Mouse (Mus musculus) thymus, adult 2 months (tissue): ENCODE results near the gene Arhgap27. TPM values are rescaled to one million over a fixed set of nuclear protein-coding genes. Genes with fewer than 3 reads are reported as not detected.

Source experiments
- DNase-seq: peaks from one replicate; pipeline ENCODE4 v3.0.0; 2021
- H3K27ac ChIP-seq: fragments of 200-500 bp; 2 replicates; pipeline ENCODE4 v1.5.1; 2012; ENCODE audit warnings: low read length, control low read depth; ENCODE audit not compliant: control insufficient read depth, insufficient read depth
- H3K27me3 ChIP-seq: fragments of 200-500 bp; 2 replicates; pipeline ENCODE4 v1.6.1; 2012; ENCODE audit warnings: mild to moderate bottlenecking, low read length, moderate library complexity, mixed read lengths; ENCODE audit not compliant: control insufficient read depth, insufficient read depth
- H3K36me3 ChIP-seq: fragments of 200-500 bp; 2 replicates; pipeline ENCODE4 v1.6.1; 2012; ENCODE audit warnings: mild to moderate bottlenecking, low read length, moderate library complexity; ENCODE audit not compliant: control insufficient read depth, insufficient read depth
- H3K4me1 ChIP-seq: fragments of 200-500 bp; replicated peaks from 2 replicates; pipeline ENCODE4 v1.6.1; 2012; ENCODE audit warnings: low read length; ENCODE audit not compliant: control insufficient read depth, insufficient read depth
- H3K4me3 ChIP-seq: fragments of 200-500 bp; 2 replicates; pipeline ENCODE4 v1.5.1; 2012; ENCODE audit warnings: mild to moderate bottlenecking, low read length, control low read depth, moderate library complexity; ENCODE audit not compliant: control insufficient read depth, insufficient read depth
- CTCF ChIP-seq: fragments of 200-500 bp; IDR thresholded peaks from 2 replicates; pipeline ENCODE4 v1.5.1; 2012; ENCODE audit warnings: mild to moderate bottlenecking, control low read depth, low read length, moderate library complexity, borderline replicate concordance; ENCODE audit not compliant: control insufficient read depth, poor library complexity, insufficient read depth; ENCODE audit errors: extremely low read depth
- POLR2A ChIP-seq: fragments of 200-500 bp; IDR thresholded peaks from 2 replicates; pipeline ENCODE4 v1.6.1; 2012; ENCODE audit warnings: mild to moderate bottlenecking, low read length, control low read depth, moderate library complexity; ENCODE audit not compliant: control insufficient read depth, poor library complexity, insufficient read depth; ENCODE audit errors: extremely low read depth
- WGBS: fragments of 180-500 bp; shearing (Covaris S2); methylation state at CpG from one replicate; pipeline ENCODE4 v1.1.7; 2018; 5-methylcytosine and 5-hydroxymethylcytosine counted together
- polyA plus RNA-seq: library from polyadenylated mRNA; depleted of rRNA; stranded (reverse); fragments of >200 nt; gene quantifications from 2 replicates; pipeline ENCODE4 v1.2.3, GENCODE M21; 2012

Gene Arhgap27
- polyA plus RNA-seq, 1 experiment, result 124 TPM

GRCm38 (mm10) chr11:103355251-103355650 lies 8.2 kb downstream of the Arhgap27 start:
- 92% methylated on average over 11 of the region's 11 CpGs for WGBS
- Histone ChIP-seq H3K4me1 (peaks cover 7% of the 10 kb centered on the region; the same call in 1 of the 2 replicates), H3K4me3 (no peak overlapping the region), H3K27ac (no peak overlapping the region), H3K36me3 (no peaks in the 10 kb centered on the region), H3K27me3 (no peaks in the 10 kb centered on the region)
- no peak for DNase-seq
- TF ChIP-seq POLR2A (no peak), CTCF (no peak)

DNA sequence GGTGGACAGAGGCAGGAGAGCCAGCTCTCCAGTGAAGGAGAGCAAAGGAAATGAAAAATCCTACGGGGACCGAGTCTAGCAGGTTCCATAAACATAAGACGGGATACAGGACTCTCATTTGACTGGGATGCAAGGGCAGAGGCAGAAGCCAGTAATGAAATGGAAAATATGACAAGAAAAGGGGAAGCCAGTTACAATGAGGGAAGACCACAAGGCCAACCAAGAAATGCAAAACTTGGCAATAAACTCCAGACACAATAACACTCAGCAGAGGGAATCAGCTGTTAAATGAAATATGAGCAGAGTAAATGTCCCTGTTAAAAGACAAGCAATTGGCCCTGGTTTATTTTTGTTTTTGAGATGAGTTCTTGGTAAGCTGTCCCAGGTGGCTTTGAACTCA lies 9.5 kb downstream of the Arhgap27 start:
- no peak for TF ChIP-seq POLR2A
- no peak for TF ChIP-seq CTCF
- no peak for DNase-seq
- Histone ChIP-seq H3K36me3 (no peaks in the 10 kb centered on the region), H3K27me3 (no peaks in the 10 kb centered on the region), H3K27ac (no peak overlapping the region), H3K4me1 (no peaks in the 10 kb centered on the region; the same call in 1 of the 2 replicates), H3K4me3 (no peak overlapping the region)
- 75% methylated on average over 3 of the region's 3 CpGs for WGBS

- Histone ChIP-seq H3K27me3 (no peaks in the 10 kb centered on the region), H3K4me3 (no peak overlapping the region), H3K4me1 (no peaks in the 10 kb centered on the region; the same call in 1 of the 2 replicates), H3K27ac (no peak overlapping the region), H3K36me3 (no peaks in the 10 kb centered on the region)
- DNase-seq, result no peak
- WGBS, result 96% methylated on average over 5 of the region's 5 CpGs
- TF ChIP-seq POLR2A (no peak), CTCF (no peak)
Observed at GRCm38 (mm10) chr11:103352239-103352814, 11.2 kb downstream of the Arhgap27 start.

DNA sequence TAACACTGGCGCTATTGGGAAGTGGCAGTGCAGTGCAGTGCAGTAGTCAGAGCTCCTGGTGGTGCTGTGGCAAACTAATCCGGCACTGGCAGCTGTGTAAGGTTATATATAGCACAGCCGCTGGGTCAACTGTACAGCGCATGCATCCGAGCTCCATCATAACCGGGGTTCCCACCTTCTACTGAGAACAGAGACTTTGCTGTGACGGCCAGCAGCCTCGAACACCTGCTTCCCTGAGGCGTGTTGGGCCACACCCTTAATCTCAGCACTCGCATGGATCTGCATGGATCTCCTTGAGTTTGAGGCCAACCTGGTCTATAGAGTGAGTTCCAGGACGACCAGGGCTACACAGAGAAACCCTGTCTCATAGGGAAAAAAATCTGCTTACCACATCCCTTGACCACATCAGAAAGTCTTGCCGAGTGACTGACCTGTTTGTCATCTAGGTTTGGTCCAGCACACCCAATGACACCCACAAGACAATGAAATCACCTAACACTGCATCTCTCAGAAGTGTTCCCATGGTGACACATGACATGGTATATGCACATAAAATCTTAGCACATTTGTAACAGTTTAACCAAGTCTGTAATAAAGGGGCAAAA lies 12.7 kb downstream of the Arhgap27 start:
- H3K4me1 ChIP-seq, result peaks cover 9% of the 10 kb centered on the region
- 74% methylated on average over 12 of the region's 12 CpGs for WGBS
- no peak overlapping the region for H3K27ac ChIP-seq
- no peaks in the 10 kb centered on the region for H3K36me3 ChIP-seq
- no peaks in the 10 kb centered on the region for H3K27me3 ChIP-seq
- TF ChIP-seq POLR2A, result no peak
- no peak for TF ChIP-seq CTCF
- DNase-seq, result no peak
- no peak overlapping the region for H3K4me3 ChIP-seq

DNA sequence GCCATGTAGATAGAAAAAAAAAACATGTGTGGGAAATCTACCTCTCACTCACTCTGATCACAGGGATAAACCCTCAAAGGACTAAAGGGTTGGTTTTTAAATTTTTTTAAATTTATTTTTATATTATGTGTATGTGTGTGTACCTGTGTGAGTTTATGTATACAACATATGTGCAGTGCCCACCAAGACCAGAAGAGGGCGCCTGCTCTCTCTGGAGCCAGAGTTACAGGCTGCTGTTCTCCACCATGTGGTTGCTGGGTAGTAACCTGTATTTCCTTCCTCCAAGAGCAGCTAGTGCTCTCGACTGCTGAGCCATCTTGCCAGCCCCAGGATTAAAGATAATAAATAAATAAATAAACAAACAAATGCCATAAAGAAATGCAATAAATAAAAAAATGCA lies 13.8 kb downstream of the Arhgap27 start:
- no peaks in the 10 kb centered on the region for H3K36me3 ChIP-seq
- 88% methylated on average over 2 of the region's 2 CpGs for WGBS
- no peak overlapping the region for H3K27ac ChIP-seq
- peaks cover 20% of the 10 kb centered on the region for H3K4me1 ChIP-seq
- no peak for DNase-seq
- no peaks in the 10 kb centered on the region for H3K27me3 ChIP-seq
- no peak for TF ChIP-seq POLR2A
- no peak for TF ChIP-seq CTCF
- no peak overlapping the region for H3K4me3 ChIP-seq

- DNase-seq, result no peak
- Histone ChIP-seq H3K36me3 (no peaks in the 10 kb centered on the region), H3K27ac (no peak overlapping the region), H3K4me3 (no peak overlapping the region), H3K4me1 (peaks cover 39% of the 10 kb centered on the region), H3K27me3 (no peaks in the 10 kb centered on the region)
- TF ChIP-seq CTCF, result no peak
- TF ChIP-seq POLR2A, result no peak
- WGBS, result 57% methylated on average over 5 of the region's 5 CpGs
Observed at GRCm38 (mm10) chr11:103346657-103347056, 16.8 kb downstream of the Arhgap27 start.
